Mouse (Mus musculus) thymus, adult 18-20 months (tissue): Measurements from ENCODE around the gene Ube3b.
A peak's percentile ranks its signal among the peaks of the same experiment; 100 is the strongest.

Experiments used
- DNase-seq, 2 experiments: peaks; one replicate each; pipeline ENCODE4 v3.0.0; 2022; ENCODE audit warnings: mixed read lengths in 2 of 2

Ube3b gene

GRCm38 (mm10) chr5:114380209-114381012 lies at the start of gene Ube3b, which contains the start of gene Kctd10:
Gene Ube3b (plus strand): TSS chr5:114380607.
Gene Kctd10 (minus strand): TSS chr5:114380508.
- peak; percentile 67 to 78 for DNase-seq

GRCm38 (mm10) chr5:114342996-114343395 lies 37.4 kb upstream of the Ube3b start:
- no peak for DNase-seq

- no peak for DNase-seq
Measured at GRCm38 (mm10) chr5:114343612-114344011, 36.8 kb upstream of the Ube3b start.

GRCm38 (mm10) chr5:114345538-114345937 lies 34.9 kb upstream of the Ube3b start:
- no peak for DNase-seq

- DNase-seq = no peak
Measured at GRCm38 (mm10) chr5:114347005-114347404, 33.4 kb upstream of the Ube3b start.

- no peak for DNase-seq
Measured at GRCm38 (mm10) chr5:114351490-114351889, 28.9 kb upstream of the Ube3b start.

- peak; percentile 68 to 73 for DNase-seq
Measured at GRCm38 (mm10) chr5:114356250-114356935, 24.0 kb upstream of the Ube3b start.

GRCm38 (mm10) chr5:114356936-114357751 lies 23.3 kb upstream of the Ube3b start:
- no peak for DNase-seq

GRCm38 (mm10) chr5:114358833-114359232 lies 21.6 kb upstream of the Ube3b start:
- DNase-seq = no peak

- no peak for DNase-seq
Measured at GRCm38 (mm10) chr5:114359586-114359985, 20.8 kb upstream of the Ube3b start.

- DNase-seq = no peak
Measured at GRCm38 (mm10) chr5:114360968-114361367, 19.4 kb upstream of the Ube3b start.

- DNase-seq = no peak
Measured at GRCm38 (mm10) chr5:114365043-114365752, 15.2 kb upstream of the Ube3b start.

- DNase-seq = no peak
Measured at GRCm38 (mm10) chr5:114368121-114368520, 12.3 kb upstream of the Ube3b start.

- DNase-seq = no peak
Measured at GRCm38 (mm10) chr5:114368803-114369496, 11.5 kb upstream of the Ube3b start.

GRCm38 (mm10) chr5:114369921-114370320 lies 10.5 kb upstream of the Ube3b start:
- no peak for DNase-seq

GRCm38 (mm10) chr5:114370371-114370776 lies 10.0 kb upstream of the Ube3b start:
- no peak for DNase-seq

- DNase-seq = no peak
Measured at GRCm38 (mm10) chr5:114371331-114371730, 9.1 kb upstream of the Ube3b start.

- no peak for DNase-seq
Measured at GRCm38 (mm10) chr5:114371731-114372473, 8.5 kb upstream of the Ube3b start.

- DNase-seq = no peak
Measured at GRCm38 (mm10) chr5:114372565-114372964, 7.8 kb upstream of the Ube3b start.

GRCm38 (mm10) chr5:114373174-114373573 lies 7.2 kb upstream of the Ube3b start:
- DNase-seq = no peak

GRCm38 (mm10) chr5:114373581-114373980 lies 6.8 kb upstream of the Ube3b start:
- DNase-seq = no peak
